Mouse (Mus musculus): Measurements from ENCODE around the gene AC131692.1.
"Not testable (repeated sequence)": the region's sequence is repeated elsewhere in the genome, so short reads cannot be mapped to it uniquely, and the experiment has no call there.

Gene AC131692.1

GRCm38 (mm10) chr19:6117346-6117985 is 23.2 kb downstream of the AC131692.1 start:
- DNase-seq (ENCODE audit: low spot score): no peak

GRCm38 (mm10) chr19:6117986-6118676 is 23.9 kb downstream of the AC131692.1 start, which contains the start of gene Sac3d1:
Gene Sac3d1 (minus strand): TSS chr19:6118650.
- peak; percentile 84 for DNase-seq (ENCODE audit: low spot score)

- no peak for DNase-seq (ENCODE audit: low spot score)
These were observed 24.5 kb downstream of the AC131692.1 start for GRCm38 (mm10) chr19:6118677-6119185.

GRCm38 (mm10) chr19:6121761-6122160 is 27.5 kb downstream of the AC131692.1 start:
- DNase-seq (ENCODE audit: low spot score): no peak

DNA sequence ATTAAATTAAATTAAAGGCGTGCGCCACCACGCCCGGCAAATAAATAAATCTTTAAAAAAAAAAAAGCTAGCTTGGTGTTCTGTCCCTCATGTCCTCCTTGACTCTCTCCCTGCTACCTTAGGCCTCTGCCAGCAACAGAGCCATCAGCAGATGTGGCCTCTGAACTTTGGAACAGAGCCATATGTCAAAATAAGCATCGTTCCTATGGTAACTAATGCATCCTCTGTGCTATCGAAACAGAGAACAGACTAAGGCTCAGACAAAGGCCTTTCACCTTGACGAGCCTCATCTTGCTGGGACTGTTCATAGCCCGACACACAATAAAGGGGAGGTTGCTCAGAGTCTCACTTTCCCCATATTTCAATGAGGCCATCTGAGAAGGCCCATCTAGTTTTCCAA is 29.1 kb downstream of the AC131692.1 start:
- DNase-seq (ENCODE audit: low spot score): no peak

DNA sequence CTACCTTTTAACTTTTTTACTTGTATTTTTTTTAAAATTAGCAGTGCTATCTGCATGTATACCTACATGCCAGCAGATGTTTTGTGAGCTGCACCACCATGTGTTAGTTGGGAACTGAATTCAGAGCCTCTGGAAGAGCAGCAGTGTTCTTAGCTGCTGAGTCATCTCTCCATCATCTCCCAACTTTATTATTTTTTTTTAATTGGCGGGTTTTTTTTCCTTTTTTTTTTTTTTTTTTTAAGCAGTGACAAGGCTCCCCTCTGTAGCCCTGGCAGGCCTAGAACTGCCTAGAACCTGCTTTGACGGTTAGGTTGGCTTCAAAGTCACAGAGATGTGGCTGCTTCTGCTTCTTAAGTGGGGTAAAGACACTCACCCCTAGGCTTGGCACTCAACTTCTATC is 30.7 kb downstream of the AC131692.1 start:
- no peak for DNase-seq (ENCODE audit: low spot score)

DNA sequence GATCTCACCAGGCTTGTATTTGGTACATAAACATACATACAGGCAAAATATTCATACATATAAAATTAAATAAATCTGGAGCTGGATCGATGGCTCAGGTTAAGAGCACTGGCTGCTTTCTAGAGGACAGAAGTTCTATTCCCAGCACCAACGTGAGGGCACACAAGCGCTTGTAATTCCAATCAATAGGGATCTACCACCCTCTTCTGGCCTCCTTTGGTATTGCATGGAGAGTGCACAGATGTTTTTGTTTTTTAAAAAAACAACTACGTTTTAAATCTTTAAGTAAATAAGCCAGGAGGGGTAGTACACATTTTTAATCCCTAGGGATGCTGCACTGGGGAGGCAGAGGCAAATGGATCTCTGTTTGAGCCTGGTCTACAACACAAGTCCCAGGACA is 32.1 kb downstream of the AC131692.1 start:
- DNase-seq (ENCODE audit: low spot score): no peak

- no peak for DNase-seq (ENCODE audit: low spot score)
These were observed 32.8 kb downstream of the AC131692.1 start for GRCm38 (mm10) chr19:6126789-6127580.

DNA sequence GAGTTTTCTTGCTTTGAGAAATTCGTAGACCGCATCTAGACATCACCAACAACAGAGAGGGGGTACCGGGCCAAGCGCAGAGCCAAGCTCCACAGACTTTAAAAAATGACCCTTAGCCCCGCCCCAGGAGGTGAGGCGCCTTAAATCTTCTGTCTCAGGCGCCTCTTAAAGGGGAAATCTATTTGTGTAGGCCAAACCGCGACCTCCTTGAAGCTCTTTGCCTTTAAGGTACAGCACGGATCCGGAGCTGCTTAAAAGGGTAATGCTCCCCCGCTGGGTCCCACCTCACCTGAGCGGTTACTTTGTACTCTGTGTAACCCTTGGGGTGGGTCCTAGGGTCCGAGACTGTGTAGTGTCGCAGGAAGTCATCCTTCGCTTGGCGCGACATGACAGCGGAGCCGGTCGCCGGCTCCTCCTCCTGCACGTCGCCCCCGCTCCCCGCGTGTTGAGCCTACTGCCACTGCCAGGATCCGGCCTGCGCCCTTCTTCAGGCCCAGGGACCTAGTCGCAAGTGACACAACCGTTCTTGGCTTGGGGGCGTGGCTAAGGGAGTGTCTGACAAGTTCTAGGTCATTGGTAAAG is 33.6 kb downstream of the AC131692.1 start, which contains the start of gene Snx15:
Gene Snx15 (minus strand): TSS at position 545 of the 582 bp plus-strand sequence.
- DNase-seq (ENCODE audit: low spot score): peak; percentile 96

GRCm38 (mm10) chr19:6130414-6131128 is 36.4 kb downstream of the AC131692.1 start:
- DNase-seq (ENCODE audit: low spot score): not testable (repeated sequence)

- no peak for DNase-seq (ENCODE audit: low spot score)
These were observed 38.1 kb downstream of the AC131692.1 start for GRCm38 (mm10) chr19:6132171-6132827.

DNA sequence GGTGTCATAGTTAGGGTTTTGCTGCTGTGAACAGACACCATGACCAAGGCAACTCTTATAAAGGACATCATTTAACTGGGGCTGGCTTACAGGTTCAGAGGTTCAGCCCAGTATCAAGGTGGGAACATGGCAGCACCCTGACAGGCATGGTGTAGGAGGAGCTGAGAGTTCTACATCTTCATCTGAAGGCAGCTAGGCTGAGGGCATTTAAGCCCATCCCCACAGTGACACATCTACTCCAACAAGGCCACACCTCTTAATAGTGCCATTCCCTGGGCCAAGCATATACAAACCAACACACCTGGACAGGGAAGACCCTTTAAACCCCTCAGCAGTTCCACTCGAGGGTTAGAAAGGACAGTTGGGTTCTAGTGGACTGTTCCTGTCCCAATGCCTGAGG is 39.0 kb downstream of the AC131692.1 start:
- not testable (repeated sequence) for DNase-seq (ENCODE audit: low spot score)

DNA sequence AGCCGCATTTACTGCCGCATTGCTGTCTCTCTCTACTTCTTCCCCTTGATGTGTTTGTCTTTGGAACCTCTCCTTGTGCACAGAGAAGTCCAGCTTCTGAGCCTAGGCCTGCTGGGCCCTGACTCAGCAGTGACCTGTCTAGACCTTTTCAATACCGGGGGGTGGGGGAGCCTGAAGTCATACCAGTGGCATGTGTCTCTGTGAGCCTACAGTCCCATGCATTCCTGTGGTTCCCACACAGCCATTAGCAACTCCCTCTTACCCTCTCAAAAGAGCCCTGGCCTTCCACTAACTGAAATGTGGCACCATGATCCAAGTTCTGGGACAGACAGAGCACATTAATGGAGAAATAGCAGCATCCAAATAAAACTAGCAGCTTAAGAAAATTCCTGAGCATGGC is 42.2 kb downstream of the AC131692.1 start:
- DNase-seq (ENCODE audit: low spot score): no peak

- no peak for DNase-seq (ENCODE audit: low spot score)
These were observed 45.5 kb downstream of the AC131692.1 start for GRCm38 (mm10) chr19:6139701-6140100.

- DNase-seq (ENCODE audit: low spot score): no peak
These were observed 46.1 kb downstream of the AC131692.1 start for GRCm38 (mm10) chr19:6140374-6140677.

DNA sequence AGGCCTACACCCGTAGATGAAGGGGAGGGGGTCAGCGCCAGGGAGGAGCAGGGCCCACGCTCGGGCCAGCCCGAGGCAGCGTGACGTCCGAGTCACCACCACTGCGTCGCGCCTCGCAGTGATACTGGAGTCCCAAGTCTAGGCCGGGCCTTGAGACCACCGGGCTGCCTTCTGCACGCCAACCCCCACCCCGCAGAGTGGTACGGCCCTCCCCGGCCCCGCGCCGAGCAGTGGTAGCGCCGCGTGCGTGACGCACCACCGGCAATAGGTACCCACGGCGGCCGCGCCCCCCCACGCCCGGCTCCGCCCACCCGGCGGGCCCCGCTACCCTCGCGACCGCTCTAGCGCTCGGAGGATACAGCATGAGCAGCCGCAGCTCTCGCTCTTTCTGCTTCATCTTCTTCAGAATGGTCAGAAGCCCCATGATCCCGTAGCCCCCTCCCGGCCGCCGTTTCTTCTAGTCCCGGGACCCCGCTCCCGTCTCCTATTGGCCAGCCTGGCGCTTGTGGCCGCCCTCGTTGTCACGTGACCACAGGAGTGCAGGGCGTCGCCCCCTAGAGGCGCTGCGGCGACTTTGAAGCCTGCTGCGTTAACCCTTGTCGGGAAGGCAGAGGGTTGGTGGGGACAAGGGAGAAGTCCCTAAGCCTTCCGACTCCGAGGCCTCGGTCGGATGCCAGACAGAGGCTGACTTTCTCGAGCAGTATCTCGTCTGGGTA is 46.6 kb downstream of the AC131692.1 start, which contains the start of gene Batf2:
Gene Batf2 (plus strand): TSS at position 306 of the 716 bp plus-strand sequence.
- peak; percentile 88 for DNase-seq (ENCODE audit: low spot score)

GRCm38 (mm10) chr19:6141394-6141749 is 47.2 kb downstream of the AC131692.1 start, which contains the start of gene Arl2:
Gene Arl2 (minus strand): TSS chr19:6141548.
- peak; percentile 85 for DNase-seq (ENCODE audit: low spot score)

DNA sequence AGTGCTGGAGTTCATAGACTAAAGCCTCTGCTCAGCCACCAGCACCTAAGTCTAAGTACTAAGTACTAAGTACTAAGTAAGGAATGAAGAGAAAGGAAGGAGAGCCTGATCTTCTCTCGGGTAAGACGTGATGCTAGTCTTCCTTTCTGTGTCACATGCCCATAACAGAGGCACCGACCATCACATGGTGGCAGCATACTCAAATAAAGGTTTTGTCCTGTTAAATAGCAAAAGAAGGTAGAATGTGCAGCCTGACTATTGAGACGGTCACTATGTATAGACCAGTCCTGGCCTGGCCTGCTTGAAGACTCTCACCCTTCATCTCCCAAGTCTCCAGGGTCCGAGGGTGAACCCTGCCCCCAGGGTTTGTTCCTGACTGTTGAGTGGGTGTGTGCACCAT is 50.6 kb downstream of the AC131692.1 start:
- no peak for DNase-seq (ENCODE audit: low spot score)

Measured in left cerebral cortex, adult 11 months (tissue).